Comparison of ENCODE assay signal across 8 mouse cellular contexts in genomic region chr6:87334361-87335090, GRCm38 (mm10). TPM values are rescaled to one million over a fixed set of nuclear protein-coding genes. Genes with fewer than 3 reads are reported as not detected.
DNase-seq lines count a peak whose midpoint lies in the region; ATAC-seq and TF ChIP-seq lines count a peak whose summit lies in the region.

No protein-coding gene starts in this region.

- dilution Hi-C loops in CH12.LX (cut with MboI; ENCODE audit: extremely low pct_ligation_motif_present, extremely low pct_unique_long_range_greater_than_20kb, low sequenced_read_pairs) = no loop called here

- peaks cover 1% of the 10 kb centered on the region for H3K27me3 ChIP-seq in CH12.LX (replicated peaks)
- H3K27me3 ChIP-seq in intestine, embryonic 15.5 days (replicated peaks) = no peaks in the 10 kb centered on the region
- peaks cover 22% of the 10 kb centered on the region for H3K27me3 ChIP-seq in liver, postnatal 0 days (ENCODE audit: insufficient read depth, low read length)

- WGBS in intestine, embryonic 15.5 days = 22% methylated on average over 11 of the region's 11 CpGs
- 29% methylated on average over 11 of the region's 11 CpGs for WGBS in liver, postnatal 0 days (ENCODE audit: insufficient replicate concordance)

- no peak overlapping the region for H3K4me3 ChIP-seq in CH12.LX (replicated peaks in 1 of 3; ENCODE audit: low read depth in 2 of 3, low read length in 2 of 3, poor library complexity in 1 of 3)
- peak overlapping the region; percentile 66 for H3K4me3 ChIP-seq in bone marrow macrophage, adult 2 months (ENCODE audit: insufficient read depth, low read length)
- H3K4me3 ChIP-seq in intestine, embryonic 15.5 days (replicated peaks) = peak overlapping the region; percentile 64
- peak overlapping the region; percentile 48 for H3K4me3 ChIP-seq in liver, postnatal 0 days (ENCODE audit: low read depth, low read length)

- no peak overlapping the region for H3K9ac ChIP-seq in CH12.LX (ENCODE audit: insufficient read depth, low read depth)
- H3K9ac ChIP-seq in intestine, embryonic 15.5 days = peak overlapping the region; percentile 77
- H3K9ac ChIP-seq in liver, postnatal 0 days (replicated peaks) = no peak overlapping the region

- H3K36me3 ChIP-seq in CH12.LX (replicated peaks in 1 of 2; ENCODE audit: control insufficient read depth in 1 of 2, insufficient read depth in 1 of 2, low read length in 1 of 2) = no peaks in the 10 kb centered on the region
- H3K36me3 ChIP-seq in intestine, embryonic 15.5 days = no peaks in the 10 kb centered on the region
- H3K36me3 ChIP-seq in liver, postnatal 0 days (replicated peaks; ENCODE audit: insufficient read depth, low read length) = no peaks in the 10 kb centered on the region

- no peak for TF ChIP-seq CTCF in CH12.LX (conservative IDR thresholded peaks at IDR 0.05 in 1 of 2, IDR thresholded peaks at IDR 0.05 in 1 of 2; ENCODE audit: low read depth in 2 of 2, low read length in 2 of 2)
- no peak for TF ChIP-seq CTCF in bone marrow macrophage, adult 2 months (IDR thresholded peaks at IDR 0.05; ENCODE audit: low read depth, low read length)
- TF ChIP-seq CTCF in liver, postnatal 0 days (IDR thresholded peaks at IDR 0.05; ENCODE audit: low read depth) = no peak

- no peaks in the 10 kb centered on the region; a peak in 1 of 4 replicates for H3K4me1 ChIP-seq in CH12.LX (ENCODE audit: control insufficient read depth in 1 of 2, insufficient read depth in 2 of 2)
- peaks cover 5% of the 10 kb centered on the region; the same call in 1 of the 2 replicates for H3K4me1 ChIP-seq in bone marrow macrophage, adult 2 months (ENCODE audit: control insufficient read depth, insufficient read depth, low read length)
- peaks cover 5% of the 10 kb centered on the region for H3K4me1 ChIP-seq in intestine, embryonic 15.5 days (replicated peaks)
- H3K4me1 ChIP-seq in liver, postnatal 0 days (ENCODE audit: insufficient read depth) = peaks cover 4% of the 10 kb centered on the region; the same call in 1 of the 2 replicates

- no peak for TF ChIP-seq EP300 in CH12.LX (IDR thresholded peaks at IDR 0.05; ENCODE audit: low read length)
- no peak for TF ChIP-seq EP300 in liver, postnatal 0 days (IDR thresholded peaks at IDR 0.05; ENCODE audit: low read depth)

- no peaks in the 10 kb centered on the region for H3K79me2 ChIP-seq in CH12.LX (replicated peaks; ENCODE audit: control insufficient read depth, extremely low read depth, insufficient read depth, poor library complexity, severe bottlenecking)

- no peak for DNase-seq in CH12.LX (ENCODE audit: extremely low read depth)
- DNase-seq in frontal cortex, postnatal 14 days (ENCODE audit: low spot score in 2 of 2) = peak; percentile 35 to 49
- no peak for DNase-seq in liver, postnatal 0 days
- DNase-seq in retina, embryonic 14.5 days (ENCODE audit: low spot score) = peak; percentile 37
- DNase-seq in spleen, adult 18-20 months = no peak

- no peak overlapping the region for H3K27ac ChIP-seq in CH12.LX (ENCODE audit: insufficient read depth, low read depth)
- no peak overlapping the region for H3K27ac ChIP-seq in bone marrow macrophage, adult 2 months (ENCODE audit: insufficient read depth, low read depth, low read length)
- H3K27ac ChIP-seq in intestine, embryonic 15.5 days = peak overlapping the region; percentile 83
- H3K27ac ChIP-seq in liver, postnatal 0 days (ENCODE audit: low read depth) = no peak overlapping the region

- no peak for TF ChIP-seq POLR2A in CH12.LX (IDR thresholded peaks at IDR 0.05; ENCODE audit: low read depth, low read length)
- TF ChIP-seq POLR2A in bone marrow macrophage, adult 2 months (IDR thresholded peaks at IDR 0.05; ENCODE audit: borderline replicate concordance, low read depth, low read length) = no peak

- H3K9me3 ChIP-seq in CH12.LX (replicated peaks; ENCODE audit: low read length) = no peaks in the 10 kb centered on the region
- H3K9me3 ChIP-seq in intestine, embryonic 15.5 days = no peaks in the 10 kb centered on the region
- no peaks in the 10 kb centered on the region for H3K9me3 ChIP-seq in liver, postnatal 0 days (ENCODE audit: low read length)

- in situ Hi-C loops in CH12.LX (cut with MboI; ENCODE audit: low pct_ligation_motif_present, low pct_unique_long_range_greater_than_20kb, low sequenced_read_pairs) = no loop called here

- no peak for TF ChIP-seq RAD21 in CH12.LX (IDR thresholded peaks at IDR 0.05; ENCODE audit: low read depth, low read length)

- no peak; the same call in 1 of the 2 replicates for ATAC-seq in intestine, embryonic 15.5 days
- no peak for ATAC-seq in liver, postnatal 0 days
- no peak for ATAC-seq in erythroblast, adult 5-6 weeks (replicated peaks; ENCODE audit: low FRiP score, poor library complexity, severe bottlenecking)

- peak overlapping the region; percentile 57 for H3K4me2 ChIP-seq in CH12.LX (ENCODE audit: insufficient read depth, low read depth, poor library complexity, severe bottlenecking)
- H3K4me2 ChIP-seq in intestine, embryonic 15.5 days (replicated peaks) = peak overlapping the region; percentile 81
- H3K4me2 ChIP-seq in liver, postnatal 0 days (ENCODE audit: low read depth, low read length) = peak overlapping the region; percentile 79; the same call in 1 of the 2 replicates

TF ChIP-seq in CH12.LX, 34 proteins besides CTCF, POLR2A, EP300 and RAD21:
- no peak for TF ChIP-seq MAX (IDR thresholded peaks at IDR 0.05; ENCODE audit: low read length)
- TF ChIP-seq HCFC1 (IDR thresholded peaks at IDR 0.05; ENCODE audit: low read depth, low read length) = no peak
- no peak for TF ChIP-seq JUN (IDR thresholded peaks at IDR 0.05; ENCODE audit: insufficient read depth, low read depth, low read length)
- no peak for TF ChIP-seq IRF4 (IDR thresholded peaks at IDR 0.05; ENCODE audit: low read depth, low read length)
- no peak for TF ChIP-seq NELFE (IDR thresholded peaks at IDR 0.05; ENCODE audit: low read depth, low read length)
- TF ChIP-seq ELF1 (IDR thresholded peaks at IDR 0.05; ENCODE audit: low read depth, low read length) = no peak
- TF ChIP-seq CHD1 (IDR thresholded peaks at IDR 0.05; ENCODE audit: low read depth, low read length) = no peak
- no peak for TF ChIP-seq JUND (conservative IDR thresholded peaks at IDR 0.05; ENCODE audit: low read depth, low read length)
- no peak for TF ChIP-seq ZMIZ1 (IDR thresholded peaks at IDR 0.05; ENCODE audit: low read depth, low read length)
- no peak for TF ChIP-seq KAT2A (IDR thresholded peaks at IDR 0.05; ENCODE audit: insufficient replicate concordance, low read length)

RNA-seq across cellular contexts. Expression of gene Antxr1, which starts 1.1 kb away (rescaled TPM):
- 0.08 and 0.21 TPM in 2 replicates for total RNA-seq in CH12.LX (2012; rRNA removed)
- 0.16 TPM in 2 replicates for total RNA-seq in CH12.LX (2014; rRNA removed)
- polyA plus RNA-seq in CH12.LX (2012; ENCODE audit: insufficient read length, low read depth) = 0.23 and 0.61 TPM in 2 replicates
- 0.63 and 1.5 TPM in 2 replicates for polyA plus RNA-seq in bone marrow macrophage, adult 2 months (2012; ENCODE audit: insufficient read depth, insufficient read length, missing spikeins)
- polyA plus RNA-seq in intestine, embryonic 15.5 days (2015; fragmentation: Nextera tagmentation; extraction: Ambion mirVana) = 5.9 and 6.5 TPM in 2 replicates
- 0.38 and 0.47 TPM in 2 replicates for polyA plus RNA-seq in liver, postnatal 0 days (2015; fragmentation: Nextera tagmentation; extraction: Ambion mirVana)
- total RNA-seq in erythroblast, adult 5-6 weeks (2015; ENCODE audit: low replicate concordance) = not detected in 2 replicates
- not detected in 2 replicates for total RNA-seq in erythroblast, adult 5-6 weeks (2017; ENCODE audit: low replicate concordance)

RNA-seq across cellular contexts. Expression of gene Gkn1, which starts 16.2 kb away (rescaled TPM):
- not detected in 2 replicates for total RNA-seq in CH12.LX (2012; rRNA removed)
- total RNA-seq in CH12.LX (2014; rRNA removed) = not detected in 2 replicates
- not detected in 2 replicates for polyA plus RNA-seq in CH12.LX (2012; ENCODE audit: insufficient read length, low read depth)
- polyA plus RNA-seq in bone marrow macrophage, adult 2 months (2012; ENCODE audit: insufficient read depth, insufficient read length, missing spikeins) = not detected in 2 replicates
- 0.21 and 0.41 TPM in 2 replicates for polyA plus RNA-seq in intestine, embryonic 15.5 days (2015; fragmentation: Nextera tagmentation; extraction: Ambion mirVana)
- not detected in 2 replicates for polyA plus RNA-seq in liver, postnatal 0 days (2015; fragmentation: Nextera tagmentation; extraction: Ambion mirVana)
- total RNA-seq in erythroblast, adult 5-6 weeks (2015; ENCODE audit: low replicate concordance) = not detected in 2 replicates
- not detected in 2 replicates for total RNA-seq in erythroblast, adult 5-6 weeks (2017; ENCODE audit: low replicate concordance)

RNA-seq across cellular contexts. Expression of gene Gkn2, which starts 38.6 kb away (rescaled TPM):
- not detected in 2 replicates for total RNA-seq in CH12.LX (2012; rRNA removed)
- total RNA-seq in CH12.LX (2014; rRNA removed) = not detected in 2 replicates
- polyA plus RNA-seq in CH12.LX (2012; ENCODE audit: insufficient read length, low read depth) = not detected in 2 replicates
- not detected in 2 replicates for polyA plus RNA-seq in bone marrow macrophage, adult 2 months (2012; ENCODE audit: insufficient read depth, insufficient read length, missing spikeins)
- polyA plus RNA-seq in intestine, embryonic 15.5 days (2015; fragmentation: Nextera tagmentation; extraction: Ambion mirVana) = 0.21 TPM in 1 of 2 replicates, not detected in the other
- not detected in 2 replicates for polyA plus RNA-seq in liver, postnatal 0 days (2015; fragmentation: Nextera tagmentation; extraction: Ambion mirVana)
- total RNA-seq in erythroblast, adult 5-6 weeks (2015; ENCODE audit: low replicate concordance) = not detected in 2 replicates
- not detected in 2 replicates for total RNA-seq in erythroblast, adult 5-6 weeks (2017; ENCODE audit: low replicate concordance)

RNA-seq across cellular contexts. Expression of gene Gkn3, which starts 54.2 kb away (rescaled TPM):
- total RNA-seq in CH12.LX (2012; rRNA removed) (not detected in 2 replicates), CH12.LX (2014; rRNA removed) (0.42 TPM in 1 of 2 replicates, not detected in the other)
- not detected in 2 replicates for polyA plus RNA-seq in CH12.LX (2012; ENCODE audit: insufficient read length, low read depth)
- not detected in 2 replicates for polyA plus RNA-seq in bone marrow macrophage, adult 2 months (2012; ENCODE audit: insufficient read depth, insufficient read length, missing spikeins)
- 0.68 and 0.93 TPM in 2 replicates for polyA plus RNA-seq in intestine, embryonic 15.5 days (2015; fragmentation: Nextera tagmentation; extraction: Ambion mirVana)
- polyA plus RNA-seq in liver, postnatal 0 days (2015; fragmentation: Nextera tagmentation; extraction: Ambion mirVana) = not detected in 2 replicates
- not detected in 2 replicates for total RNA-seq in erythroblast, adult 5-6 weeks (2015; ENCODE audit: low replicate concordance)
- not detected in 2 replicates for total RNA-seq in erythroblast, adult 5-6 weeks (2017; ENCODE audit: low replicate concordance)

Comparison
In these comparisons a context has a peak if more than half of its experiments do, and no peak if none do; other contexts are left out.
1. DNase-seq: peak in frontal cortex, postnatal 14 days (2 of 2) and retina, embryonic 14.5 days (single experiment); none in CH12.LX (single experiment), liver, postnatal 0 days (single experiment) and spleen, adult 18-20 months (0 of 2).
2. H3K4me3 ChIP-seq: peak in bone marrow macrophage, adult 2 months (single experiment), intestine, embryonic 15.5 days (single experiment) and liver, postnatal 0 days (single experiment); none in CH12.LX (0 of 3).
3. Peak in every context shown above with its lines, with median percentiles within 50 percentile points of each other: H3K4me2 ChIP-seq.